Mouse (Mus musculus) lung, embryonic 15.5 days (tissue): ENCODE data around the gene Wnk1. TPM values are rescaled to one million over a fixed set of nuclear protein-coding genes. Genes with fewer than 3 reads are reported as not detected.

Experiments used
- ATAC-seq: fragments of 200-750 bp; cut with Nextera tagmentation; 2 replicates; pipeline ENCODE4 v1.8.0; 2017; ENCODE audit warnings: moderate number of reproducible peaks, borderline replicate concordance; ENCODE audit not compliant: low FRiP score, low TSS enrichment; ENCODE audit errors: extremely low read depth
- H3K27ac ChIP-seq: fragments of 300-500 bp; sonication (generic); 2 replicates; pipeline ENCODE4 v1.5.1; 2015; ENCODE audit warnings: moderate library complexity, mild to moderate bottlenecking, inconsistent platforms
- H3K27me3 ChIP-seq: fragments of 300-500 bp; sonication (generic); 2 replicates; pipeline ENCODE4 v1.6.1; 2015; ENCODE audit warnings: inconsistent platforms
- H3K36me3 ChIP-seq: fragments of 300-500 bp; sonication (generic); 2 replicates; pipeline ENCODE4 v1.6.1; 2015; ENCODE audit warnings: inconsistent platforms
- H3K4me1 ChIP-seq: fragments of 300-500 bp; sonication (generic); 2 replicates; pipeline ENCODE4 v1.6.1; 2015; ENCODE audit warnings: inconsistent platforms
- H3K4me2 ChIP-seq: fragments of 300-500 bp; sonication (generic); 2 replicates; pipeline ENCODE4 v1.6.1; 2015; ENCODE audit warnings: inconsistent platforms, mild to moderate bottlenecking, moderate library complexity
- H3K4me3 ChIP-seq: fragments of 300-500 bp; sonication (generic); 2 replicates; pipeline ENCODE4 v1.5.1; 2015; ENCODE audit warnings: mild to moderate bottlenecking, inconsistent platforms
- H3K9ac ChIP-seq: fragments of 300-500 bp; sonication (generic); 2 replicates; pipeline ENCODE4 v1.6.1; 2015; ENCODE audit warnings: inconsistent platforms
- H3K9me3 ChIP-seq: fragments of 300-500 bp; sonication (generic); 2 replicates; pipeline ENCODE4 v1.6.1; 2016; ENCODE audit warnings: inconsistent platforms
- WGBS: fragments of 180-500 bp; shearing (Covaris S2); methylation state at CpG from one replicate; pipeline ENCODE4 v1.1.7; 2015; 5-methylcytosine and 5-hydroxymethylcytosine counted together
- polyA plus RNA-seq: library from polyadenylated mRNA; unstranded; fragments of >200 nt; fragmentation: Nextera tagmentation; extraction: Ambion mirVana; gene quantifications from 2 replicates; pipeline ENCODE4 v1.2.1, GENCODE M21; 2015

The Wnk1 gene
- polyA plus RNA-seq, 1 experiment from 2014 or later: 52.0 TPM

- no peaks in the 10 kb centered on the region for H3K4me1 ChIP-seq
- no peak for ATAC-seq
Observed at GRCm38 (mm10) chr6:120069546-120069945, 31.1 kb upstream of the Wnk1 start.

GRCm38 (mm10) chr6:120065552-120066177 is 27.2 kb upstream of the Wnk1 start:
- no peaks in the 10 kb centered on the region for H3K4me1 ChIP-seq
- no peak overlapping the region for H3K4me2 ChIP-seq
- no peaks in the 10 kb centered on the region for H3K9me3 ChIP-seq
- no peak overlapping the region for H3K4me3 ChIP-seq
- H3K9ac ChIP-seq: no peak overlapping the region
- no peak overlapping the region for H3K27ac ChIP-seq
- 55% methylated on average over 6 of the region's 6 CpGs for WGBS
- no peaks in the 10 kb centered on the region for H3K27me3 ChIP-seq
- no peaks in the 10 kb centered on the region for H3K36me3 ChIP-seq
- ATAC-seq: no peak

More at GRCm38 (mm10) chr6:120069546-120069945, 31.1 kb upstream of the Wnk1 start:
- Histone ChIP-seq H3K9me3 (no peaks in the 10 kb centered on the region), H3K4me2 (no peak overlapping the region), H3K27me3 (no peaks in the 10 kb centered on the region), H3K27ac (no peak overlapping the region), H3K4me3 (no peak overlapping the region), H3K36me3 (no peaks in the 10 kb centered on the region), H3K9ac (no peak overlapping the region)
- 90% methylated on average over 3 of the region's 3 CpGs for WGBS

GRCm38 (mm10) chr6:120064627-120065026 is 26.2 kb upstream of the Wnk1 start:
- 29% methylated on average over 2 of the region's 2 CpGs for WGBS
- H3K9me3 ChIP-seq: no peaks in the 10 kb centered on the region
- H3K4me2 ChIP-seq: no peak overlapping the region
- H3K9ac ChIP-seq: no peak overlapping the region
- H3K4me3 ChIP-seq: no peak overlapping the region
- H3K27me3 ChIP-seq: no peaks in the 10 kb centered on the region
- no peaks in the 10 kb centered on the region for H3K4me1 ChIP-seq
- no peak overlapping the region for H3K27ac ChIP-seq
- ATAC-seq: no peak
- no peaks in the 10 kb centered on the region for H3K36me3 ChIP-seq

- ATAC-seq: no peak
- H3K9me3 ChIP-seq: no peaks in the 10 kb centered on the region
- H3K4me3 ChIP-seq: no peak overlapping the region
- H3K27me3 ChIP-seq: no peaks in the 10 kb centered on the region
- no peak overlapping the region for H3K4me2 ChIP-seq
- H3K36me3 ChIP-seq: no peaks in the 10 kb centered on the region
- H3K4me1 ChIP-seq: no peaks in the 10 kb centered on the region
- 76% methylated on average over 5 of the region's 5 CpGs for whole genome bisulfite sequencing
- no peak overlapping the region for H3K9ac ChIP-seq
- H3K27ac ChIP-seq: no peak overlapping the region
Observed at GRCm38 (mm10) chr6:120062934-120063333, 24.5 kb upstream of the Wnk1 start.

GRCm38 (mm10) chr6:120055666-120056540 is 17.4 kb upstream of the Wnk1 start:
- no peaks in the 10 kb centered on the region for H3K4me1 ChIP-seq
- H3K27me3 ChIP-seq: no peaks in the 10 kb centered on the region
- no peak overlapping the region for H3K4me2 ChIP-seq
- H3K9me3 ChIP-seq: no peaks in the 10 kb centered on the region
- 69% methylated on average over 2 of the region's 2 CpGs for whole genome bisulfite sequencing
- H3K9ac ChIP-seq: no peak overlapping the region
- no peak for ATAC-seq
- H3K27ac ChIP-seq: no peak overlapping the region
- no peaks in the 10 kb centered on the region for H3K36me3 ChIP-seq
- H3K4me3 ChIP-seq: no peak overlapping the region

- no peaks in the 10 kb centered on the region for H3K27me3 ChIP-seq
- H3K9me3 ChIP-seq: no peaks in the 10 kb centered on the region
- no peak overlapping the region for H3K27ac ChIP-seq
- H3K4me3 ChIP-seq: no peak overlapping the region
- H3K4me1 ChIP-seq: no peaks in the 10 kb centered on the region
- WGBS: 78% methylated on average over 6 of the region's 6 CpGs
- ATAC-seq: no peak
- H3K36me3 ChIP-seq: no peaks in the 10 kb centered on the region
- H3K9ac ChIP-seq: no peak overlapping the region
- H3K4me2 ChIP-seq: no peak overlapping the region
Observed at GRCm38 (mm10) chr6:120054412-120054811, 15.9 kb upstream of the Wnk1 start.

- H3K27ac ChIP-seq: no peak overlapping the region
- 53% methylated on average over 7 of the region's 7 CpGs for WGBS
- no peak for ATAC-seq
Observed at GRCm38 (mm10) chr6:120047705-120048292, 9.3 kb upstream of the Wnk1 start.

GRCm38 (mm10) chr6:120045406-120045805 is 6.9 kb upstream of the Wnk1 start:
- Histone ChIP-seq H3K36me3 (no peaks in the 10 kb centered on the region), H3K9me3 (no peaks in the 10 kb centered on the region)
- WGBS: 71% methylated on average over 4 of the region's 4 CpGs

More at GRCm38 (mm10) chr6:120047705-120048292, 9.3 kb upstream of the Wnk1 start:
- no peak overlapping the region for H3K4me2 ChIP-seq
- H3K9me3 ChIP-seq: no peaks in the 10 kb centered on the region
- no peaks in the 10 kb centered on the region for H3K4me1 ChIP-seq
- no peak overlapping the region for H3K9ac ChIP-seq
- no peaks in the 10 kb centered on the region for H3K36me3 ChIP-seq
- H3K4me3 ChIP-seq: no peak overlapping the region
- no peaks in the 10 kb centered on the region for H3K27me3 ChIP-seq

GRCm38 (mm10) chr6:120042632-120043220 is 4.3 kb upstream of the Wnk1 start:
- no peak for ATAC-seq
- Histone ChIP-seq H3K9ac (no peak overlapping the region), H3K4me2 (no peak overlapping the region), H3K4me3 (no peak overlapping the region), H3K4me1 (no peaks in the 10 kb centered on the region), H3K9me3 (no peaks in the 10 kb centered on the region), H3K27ac (no peak overlapping the region), H3K27me3 (no peaks in the 10 kb centered on the region), H3K36me3 (no peaks in the 10 kb centered on the region)
- WGBS: 70% methylated on average over 1 of the region's 1 CpGs

More at GRCm38 (mm10) chr6:120045406-120045805, 6.9 kb upstream of the Wnk1 start:
- ATAC-seq: no peak
- no peak overlapping the region for H3K9ac ChIP-seq
- no peak overlapping the region for H3K4me3 ChIP-seq
- no peaks in the 10 kb centered on the region for H3K27me3 ChIP-seq
- no peaks in the 10 kb centered on the region for H3K4me1 ChIP-seq
- no peak overlapping the region for H3K27ac ChIP-seq
- H3K4me2 ChIP-seq: no peak overlapping the region

- Histone ChIP-seq H3K27me3 (no peaks in the 10 kb centered on the region), H3K9ac (no peak overlapping the region), H3K4me1 (peaks cover 6% of the 10 kb centered on the region; the same call in 1 of the 2 replicates), H3K36me3 (no peaks in the 10 kb centered on the region), H3K27ac (no peak overlapping the region), H3K9me3 (no peaks in the 10 kb centered on the region), H3K4me2 (no peak overlapping the region), H3K4me3 (no peak overlapping the region)
- WGBS: 89% methylated on average over 4 of the region's 4 CpGs
- ATAC-seq: no peak
Observed at GRCm38 (mm10) chr6:120040557-120040857, 2.0 kb upstream of the Wnk1 start.

- 1% methylated on average over 24 of the region's 24 CpGs for WGBS
- H3K4me3 ChIP-seq: peak overlapping the region; percentile 68
Observed at GRCm38 (mm10) chr6:120039668-120040556, 1.4 kb upstream of the Wnk1 start.

More at GRCm38 (mm10) chr6:120039668-120040556, 1.4 kb upstream of the Wnk1 start:
- Histone ChIP-seq H3K4me1 (peaks cover 10% of the 10 kb centered on the region), H3K27me3 (no peaks in the 10 kb centered on the region), H3K36me3 (no peaks in the 10 kb centered on the region), H3K9me3 (no peaks in the 10 kb centered on the region), H3K9ac (peak overlapping the region; percentile 28; the same call in 1 of the 2 replicates), H3K27ac (peak overlapping the region; percentile 88), H3K4me2 (peak overlapping the region; percentile 89)
- no peak for ATAC-seq
